Mouse (Mus musculus) stomach, embryonic 15.5 days (tissue): Measurements from ENCODE around the gene Pcid2. TPM values are rescaled to one million over a fixed set of nuclear protein-coding genes. Genes with fewer than 3 reads are reported as not detected.

Experiments
- ATAC-seq: fragments of 200-750 bp; cut with Nextera tagmentation; 2 replicates; pipeline ENCODE4 v1.8.0; 2017; ENCODE audit warnings: low read depth, moderate number of reproducible peaks, moderate TSS enrichment; ENCODE audit not compliant: insufficient read depth, low FRiP score
- H3K27ac ChIP-seq: fragments of 300-500 bp; sonication (generic); 2 replicates; pipeline ENCODE4 v1.5.1; 2015; ENCODE audit warnings: mild to moderate bottlenecking, inconsistent platforms
- H3K27me3 ChIP-seq: fragments of 300-500 bp; sonication (generic); replicated peaks from 2 replicates; pipeline ENCODE4 v1.6.1; 2015; ENCODE audit warnings: inconsistent platforms
- H3K36me3 ChIP-seq: fragments of 300-500 bp; sonication (generic); 2 replicates; pipeline ENCODE4 v1.6.1; 2015; ENCODE audit warnings: inconsistent platforms
- H3K4me1 ChIP-seq: fragments of 300-500 bp; sonication (generic); 2 replicates; pipeline ENCODE4 v1.6.1; 2015; ENCODE audit warnings: inconsistent platforms
- H3K4me2 ChIP-seq: fragments of 300-500 bp; sonication (generic); 2 replicates; pipeline ENCODE4 v1.6.1; 2015; ENCODE audit warnings: mild to moderate bottlenecking, inconsistent platforms
- H3K4me3 ChIP-seq: fragments of 300-500 bp; sonication (generic); replicated peaks from 2 replicates; pipeline ENCODE4 v1.5.1; 2015; ENCODE audit warnings: inconsistent platforms
- H3K9ac ChIP-seq: fragments of 300-500 bp; sonication (generic); 2 replicates; pipeline ENCODE4 v1.6.1; 2015; ENCODE audit warnings: inconsistent platforms
- H3K9me3 ChIP-seq: fragments of 300-500 bp; sonication (generic); 2 replicates; pipeline ENCODE4 v1.6.1; 2016; ENCODE audit warnings: inconsistent platforms
- WGBS: fragments of 180-500 bp; shearing (Covaris S2); methylation state at CpG from one replicate; pipeline ENCODE4 v1.1.7; 2015; 5-methylcytosine and 5-hydroxymethylcytosine counted together
- polyA plus RNA-seq: library from polyadenylated mRNA; unstranded; fragments of >200 nt; fragmentation: Nextera tagmentation; extraction: Ambion mirVana; gene quantifications from 2 replicates; pipeline ENCODE4 v1.2.1, GENCODE M21; 2015

The Pcid2 gene
- polyA plus RNA-seq, 1 experiment from 2014 or later: 33.7 TPM

DNA sequence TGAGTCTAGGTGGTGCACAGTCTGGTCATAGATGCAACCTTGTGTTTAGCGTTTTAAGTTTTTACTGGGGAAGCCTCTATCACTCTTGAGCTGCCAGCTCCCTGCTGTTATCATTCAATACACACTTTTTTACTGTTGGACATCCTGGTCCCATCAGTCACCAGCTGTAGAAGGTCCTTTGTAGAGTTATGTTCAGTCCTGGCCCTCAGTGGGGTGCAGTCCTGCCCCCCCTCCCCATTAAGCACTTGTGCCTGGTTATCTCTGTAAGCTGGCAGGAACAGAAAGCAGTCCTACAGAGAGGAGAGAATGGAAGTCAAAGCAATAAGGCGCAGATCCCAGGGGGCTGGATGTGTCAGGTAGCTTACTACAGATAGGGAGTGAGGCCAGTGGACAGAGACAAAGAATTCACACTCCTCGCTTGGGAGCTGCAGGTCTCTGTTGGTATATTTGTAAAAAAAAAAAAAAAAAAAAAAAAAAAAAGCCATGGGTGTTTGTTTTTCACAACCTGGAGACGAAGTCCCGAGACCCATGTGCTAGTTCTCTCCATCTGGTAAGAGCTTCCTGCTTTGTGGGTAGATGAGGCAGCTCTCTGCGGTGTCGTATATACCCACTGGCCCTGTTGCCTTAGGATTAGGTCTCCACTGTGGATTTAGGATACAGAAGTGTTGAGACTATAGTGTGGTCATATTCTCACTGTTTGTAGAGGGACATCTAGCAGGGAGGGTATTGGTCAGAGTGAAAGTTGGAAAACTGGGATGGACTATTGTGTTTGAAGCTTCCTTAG, 15.8 kb upstream of the Pcid2 start:
- Histone ChIP-seq H3K9ac (no peak overlapping the region), H3K4me2 (no peak overlapping the region), H3K4me1 (no peaks in the 10 kb centered on the region), H3K36me3 (peaks cover 32% of the 10 kb centered on the region), H3K27ac (no peak overlapping the region), H3K4me3 (no peak overlapping the region), H3K9me3 (no peaks in the 10 kb centered on the region), H3K27me3 (no peaks in the 10 kb centered on the region)
- WGBS: 80% methylated on average over 7 of the region's 7 CpGs
- ATAC-seq: peak; percentile 67

DNA sequence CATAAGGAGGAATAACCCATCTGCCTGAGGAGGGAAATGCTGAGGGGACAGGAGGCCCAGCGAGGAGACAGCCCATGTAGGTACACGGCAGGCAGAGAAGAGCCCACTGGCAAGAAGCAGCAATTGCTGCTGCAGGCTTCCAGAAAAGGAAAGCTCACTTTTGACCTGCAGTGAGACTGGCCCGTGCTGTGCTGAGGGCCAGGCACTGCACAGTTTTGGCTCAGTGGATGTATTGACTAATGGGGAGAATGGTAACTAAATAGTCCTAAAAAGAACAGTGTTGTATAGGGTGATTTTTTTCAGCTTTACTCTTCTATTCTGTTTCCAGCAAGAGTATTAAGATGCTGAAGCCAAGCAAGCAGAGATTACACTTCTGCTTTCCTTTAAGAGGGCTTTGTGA, 13.3 kb upstream of the Pcid2 start:
- H3K27me3 ChIP-seq: no peaks in the 10 kb centered on the region
- peaks cover 14% of the 10 kb centered on the region for H3K36me3 ChIP-seq
- H3K4me2 ChIP-seq: no peak overlapping the region
- no peak overlapping the region; the same call in 1 of the 2 replicates for H3K27ac ChIP-seq
- ATAC-seq: no peak
- H3K9ac ChIP-seq: no peak overlapping the region
- no peaks in the 10 kb centered on the region for H3K4me1 ChIP-seq
- 82% methylated on average over 3 of the region's 3 CpGs for WGBS
- no peak overlapping the region for H3K4me3 ChIP-seq
- H3K9me3 ChIP-seq: no peaks in the 10 kb centered on the region

DNA sequence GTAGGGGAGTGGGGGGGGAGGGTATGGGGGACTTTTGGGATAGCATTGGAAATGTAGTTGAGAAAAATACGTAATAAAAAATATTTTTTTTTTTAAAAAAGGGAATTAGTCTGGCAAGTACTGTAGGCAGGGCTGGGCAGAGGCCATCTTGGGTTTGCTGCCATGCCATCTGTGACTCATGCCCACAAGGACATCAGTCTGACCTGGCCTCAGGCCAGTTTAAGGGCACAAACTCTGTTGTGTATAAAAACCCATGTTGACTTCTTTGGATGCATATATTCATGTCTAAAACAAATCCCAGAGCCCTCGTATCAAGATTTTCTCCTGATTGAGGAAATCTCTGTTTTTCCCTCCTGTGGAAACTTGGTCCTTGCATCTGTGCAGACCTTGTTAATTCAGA, 11.8 kb upstream of the Pcid2 start:
- H3K4me2 ChIP-seq: no peak overlapping the region
- H3K36me3 ChIP-seq: peaks cover 6% of the 10 kb centered on the region
- WGBS: 94% methylated on average over 2 of the region's 2 CpGs
- no peak overlapping the region for H3K27ac ChIP-seq
- no peak for ATAC-seq
- no peaks in the 10 kb centered on the region for H3K9me3 ChIP-seq
- H3K9ac ChIP-seq: no peak overlapping the region
- no peaks in the 10 kb centered on the region for H3K4me1 ChIP-seq
- H3K4me3 ChIP-seq: no peak overlapping the region
- no peaks in the 10 kb centered on the region for H3K27me3 ChIP-seq

- no peak for ATAC-seq
- H3K9ac ChIP-seq: no peak overlapping the region
- no peak overlapping the region for H3K4me3 ChIP-seq
- 84% methylated on average over 4 of the region's 4 CpGs for WGBS
- H3K27ac ChIP-seq: no peak overlapping the region
- H3K27me3 ChIP-seq: no peaks in the 10 kb centered on the region
- no peak overlapping the region for H3K4me2 ChIP-seq
- no peaks in the 10 kb centered on the region for H3K9me3 ChIP-seq
- H3K36me3 ChIP-seq: peaks cover 3% of the 10 kb centered on the region
- H3K4me1 ChIP-seq: peaks cover 1% of the 10 kb centered on the region; the same call in 1 of the 2 replicates
Observed at GRCm38 (mm10) chr8:13113232-13113631, 8.0 kb upstream of the Pcid2 start.

- Histone ChIP-seq H3K4me2 (no peak overlapping the region), H3K36me3 (peaks cover 3% of the 10 kb centered on the region; the same call in 1 of the 2 replicates), H3K27ac (no peak overlapping the region), H3K9me3 (no peaks in the 10 kb centered on the region), H3K27me3 (no peaks in the 10 kb centered on the region), H3K9ac (no peak overlapping the region), H3K4me3 (no peak overlapping the region), H3K4me1 (peaks cover 3% of the 10 kb centered on the region; the same call in 1 of the 2 replicates)
- 81% methylated on average over 11 of the region's 11 CpGs for WGBS
- no peak for ATAC-seq
Observed at GRCm38 (mm10) chr8:13111917-13112316, 6.7 kb upstream of the Pcid2 start.

- no peak overlapping the region for H3K4me3 ChIP-seq
- no peak for ATAC-seq
- H3K27ac ChIP-seq: no peak overlapping the region
- no peaks in the 10 kb centered on the region for H3K27me3 ChIP-seq
- no peak overlapping the region for H3K4me2 ChIP-seq
- H3K4me1 ChIP-seq: peaks cover 3% of the 10 kb centered on the region; the same call in 1 of the 2 replicates
- 41% methylated on average over 1 of the region's 1 CpGs for WGBS
- no peaks in the 10 kb centered on the region; the same call in 1 of the 2 replicates for H3K36me3 ChIP-seq
- no peaks in the 10 kb centered on the region for H3K9me3 ChIP-seq
- H3K9ac ChIP-seq: no peak overlapping the region
Observed at GRCm38 (mm10) chr8:13109416-13109960, 4.2 kb upstream of the Pcid2 start.

- Histone ChIP-seq H3K9me3 (no peaks in the 10 kb centered on the region), H3K36me3 (no peaks in the 10 kb centered on the region; the same call in 1 of the 2 replicates), H3K27me3 (no peaks in the 10 kb centered on the region), H3K4me1 (peaks cover 5% of the 10 kb centered on the region; the same call in 1 of the 2 replicates), H3K27ac (no peak overlapping the region), H3K4me2 (no peak overlapping the region), H3K9ac (no peak overlapping the region), H3K4me3 (no peak overlapping the region)
- WGBS: 85% methylated on average over 8 of the region's 8 CpGs
- ATAC-seq: no peak
Observed at GRCm38 (mm10) chr8:13108967-13109366, 3.7 kb upstream of the Pcid2 start.

DNA sequence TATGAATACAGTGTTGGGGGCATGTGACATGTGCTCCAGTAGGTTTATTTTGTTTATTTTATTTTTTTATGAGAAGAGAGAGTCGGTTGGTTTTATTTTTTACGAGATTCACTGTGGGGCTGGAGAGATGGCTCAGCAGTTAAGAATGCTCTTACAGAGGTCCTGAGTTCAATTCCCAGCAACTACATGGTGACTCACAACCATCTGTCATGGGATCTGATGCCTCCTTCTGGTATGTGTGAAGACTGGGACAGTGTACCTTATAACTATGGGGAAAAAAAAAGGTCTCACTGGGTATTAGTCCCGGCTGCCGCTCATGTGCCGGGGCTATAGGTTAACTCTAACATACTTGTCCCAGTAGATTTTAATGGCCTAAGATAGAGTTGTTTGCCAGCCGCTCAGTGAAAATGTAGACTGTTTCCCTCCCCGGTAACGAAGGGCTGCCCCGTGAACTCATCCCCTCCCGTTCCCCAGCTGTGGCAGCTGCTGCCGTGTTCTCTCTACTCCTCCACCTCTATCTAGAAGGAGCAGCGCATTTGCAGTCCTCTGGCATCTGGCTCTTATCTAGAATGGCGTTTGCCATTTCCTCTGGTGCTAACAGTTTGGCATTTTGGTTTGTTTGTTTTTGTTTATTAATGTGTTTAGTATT, 2.9 kb upstream of the Pcid2 start:
- WGBS: 76% methylated on average over 13 of the region's 13 CpGs

DNA sequence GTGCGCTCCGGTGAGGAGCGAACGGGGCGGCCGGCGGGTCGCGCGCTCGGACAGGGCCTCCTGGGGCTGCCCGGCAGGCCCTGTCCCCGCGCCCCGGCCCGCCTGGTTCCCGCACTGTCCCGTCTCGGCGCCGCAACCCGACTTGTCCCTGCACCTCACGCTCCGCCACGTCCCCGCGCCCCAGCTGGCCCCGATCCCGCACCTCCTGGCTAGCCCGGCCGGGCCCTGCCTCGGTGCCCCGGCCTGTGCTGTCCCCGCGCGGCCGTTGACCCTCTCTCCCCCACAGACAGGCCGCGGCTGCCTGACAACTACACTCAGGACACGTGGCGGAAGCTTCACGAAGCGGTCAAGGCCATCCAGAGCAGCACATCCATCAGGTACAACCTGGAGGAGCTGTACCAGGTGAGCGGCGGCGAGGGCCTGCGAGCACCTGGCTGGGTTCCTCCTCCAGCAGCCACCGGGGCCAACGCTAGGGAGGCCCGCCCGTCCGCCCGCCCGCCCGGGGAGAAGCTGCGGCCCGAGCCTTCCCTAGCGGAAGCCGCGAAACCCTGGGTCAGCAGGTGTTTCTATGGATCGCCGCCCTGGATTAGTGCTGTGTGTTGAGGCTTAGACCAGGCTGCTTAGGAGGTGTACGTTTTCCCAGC, 771 bp upstream of the Pcid2 start:
- Histone ChIP-seq H3K9ac (peak overlapping the region; percentile 94), H3K36me3 (no peaks in the 10 kb centered on the region), H3K4me2 (peak overlapping the region; percentile 84), H3K27ac (peak overlapping the region; percentile 85), H3K4me3 (peak overlapping the region; percentile 83), H3K4me1 (peaks cover 11% of the 10 kb centered on the region; the same call in 1 of the 2 replicates), H3K27me3 (no peaks in the 10 kb centered on the region), H3K9me3 (no peaks in the 10 kb centered on the region)
- under 1% methylated on average over 47 of the region's 63 CpGs for WGBS
- ATAC-seq: peak; percentile 29

More for the DNA sequence above, 2.9 kb upstream of the Pcid2 start:
- no peaks in the 10 kb centered on the region for H3K27me3 ChIP-seq
- ATAC-seq: no peak
- H3K9me3 ChIP-seq: no peaks in the 10 kb centered on the region
- no peak overlapping the region for H3K9ac ChIP-seq
- H3K4me2 ChIP-seq: no peak overlapping the region
- H3K36me3 ChIP-seq: no peaks in the 10 kb centered on the region
- no peak overlapping the region for H3K4me3 ChIP-seq
- peaks cover 11% of the 10 kb centered on the region; the same call in 1 of the 2 replicates for H3K4me1 ChIP-seq
- H3K27ac ChIP-seq: no peak overlapping the region

DNA sequence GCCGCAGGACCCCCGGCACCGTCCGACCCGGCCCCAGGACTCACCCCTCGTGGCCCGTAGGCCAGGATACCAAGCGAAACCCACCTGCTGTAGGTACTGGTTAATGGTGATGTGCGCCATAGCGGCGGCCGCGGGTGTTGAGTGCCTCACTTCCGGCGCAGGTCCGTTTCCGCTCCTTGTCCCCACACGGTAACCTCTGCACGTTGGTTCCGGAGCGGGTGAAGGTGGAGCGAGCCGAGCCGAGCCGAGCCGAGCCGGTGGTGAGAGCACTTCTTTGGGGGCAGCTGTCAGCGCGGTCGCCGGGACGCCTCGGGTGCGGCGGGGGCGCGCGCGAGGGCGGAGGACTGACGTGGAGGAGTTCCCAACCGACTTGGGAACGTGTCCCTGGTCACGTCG, 570 bp downstream of the Pcid2 start:
- WGBS: under 1% methylated on average over 45 of the region's 45 CpGs
- Histone ChIP-seq H3K27ac (peak overlapping the region; percentile 94), H3K36me3 (no peaks in the 10 kb centered on the region), H3K4me2 (peak overlapping the region; percentile 90), H3K4me1 (peaks cover 11% of the 10 kb centered on the region; the same call in 1 of the 2 replicates), H3K27me3 (no peaks in the 10 kb centered on the region), H3K9ac (peak overlapping the region; percentile 68), H3K4me3 (peak overlapping the region; percentile 83), H3K9me3 (no peaks in the 10 kb centered on the region)
- ATAC-seq: peak; percentile 79

- Histone ChIP-seq H3K4me1 (no peaks in the 10 kb centered on the region), H3K4me2 (no peak overlapping the region), H3K9ac (no peak overlapping the region), H3K36me3 (peaks cover 46% of the 10 kb centered on the region), H3K27ac (no peak overlapping the region), H3K4me3 (no peak overlapping the region), H3K9me3 (no peaks in the 10 kb centered on the region), H3K27me3 (no peaks in the 10 kb centered on the region)
- WGBS: 82% methylated on average over 7 of the region's 7 CpGs
- no peak for ATAC-seq
Observed at GRCm38 (mm10) chr8:13077542-13077941, 27.7 kb downstream of the Pcid2 start.
